Mouse (Mus musculus): ENCODE measurements around the gene Hus1b. TPM values are rescaled to one million over a fixed set of nuclear protein-coding genes. Genes with fewer than 3 reads are reported as not detected.
A peak's percentile ranks its signal among the peaks of the same experiment; 100 is the strongest.

The Hus1b gene
- polyA plus RNA-seq, 1 experiment from 2014 or later = not detected

GRCm38 (mm10) chr13:30924269-30924668, 23.3 kb downstream of the Hus1b start:
- ATAC-seq (ENCODE audit: low FRiP score, low TSS enrichment) = no peak
- Histone ChIP-seq H3K4me1 (ENCODE audit: insufficient read depth, low read length) (0 out of 2 replicates have a peak, but pooled peaks cover 4% of the 10 kb centered on the region), H3K4me3 (ENCODE audit: low read length) (no peak overlapping the region), H3K27me3 (ENCODE audit: insufficient read depth, low read length) (no peaks in the 10 kb centered on the region), H3K27ac (ENCODE audit: low read length) (no peak overlapping the region), H3K4me2 (replicated peaks; ENCODE audit: low read depth, low read length) (no peak overlapping the region), H3K9ac (replicated peaks; ENCODE audit: low read length) (no peak overlapping the region), H3K36me3 (ENCODE audit: insufficient read depth, low read length) (peaks cover 11% of the 10 kb centered on the region; the same call in 1 of the 2 replicates), H3K9me3 (ENCODE audit: low read length) (no peaks in the 10 kb centered on the region)
- 84% methylated on average over 6 of the region's 6 CpGs for WGBS

GRCm38 (mm10) chr13:30921914-30922313, 25.6 kb downstream of the Hus1b start:
- Histone ChIP-seq H3K9ac (replicated peaks; ENCODE audit: low read length) (no peak overlapping the region), H3K27ac (ENCODE audit: low read length) (no peak overlapping the region), H3K4me3 (ENCODE audit: low read length) (no peak overlapping the region), H3K36me3 (ENCODE audit: insufficient read depth, low read length) (peaks cover 11% of the 10 kb centered on the region; the same call in 1 of the 2 replicates), H3K4me1 (ENCODE audit: insufficient read depth, low read length) (no peaks in the 10 kb centered on the region), H3K9me3 (ENCODE audit: low read length) (no peaks in the 10 kb centered on the region), H3K27me3 (ENCODE audit: insufficient read depth, low read length) (no peaks in the 10 kb centered on the region), H3K4me2 (replicated peaks; ENCODE audit: low read depth, low read length) (no peak overlapping the region)
- WGBS = 91% methylated on average over 4 of the region's 4 CpGs
- no peak for ATAC-seq (ENCODE audit: low FRiP score, low TSS enrichment)

- Histone ChIP-seq H3K27ac (ENCODE audit: low read length) (no peak overlapping the region), H3K9ac (replicated peaks; ENCODE audit: low read length) (no peak overlapping the region), H3K4me2 (replicated peaks; ENCODE audit: low read depth, low read length) (no peak overlapping the region), H3K36me3 (ENCODE audit: insufficient read depth, low read length) (no peaks in the 10 kb centered on the region), H3K4me3 (ENCODE audit: low read length) (no peak overlapping the region), H3K27me3 (ENCODE audit: insufficient read depth, low read length) (no peaks in the 10 kb centered on the region), H3K9me3 (ENCODE audit: low read length) (no peaks in the 10 kb centered on the region), H3K4me1 (ENCODE audit: insufficient read depth, low read length) (0 out of 2 replicates have a peak, but pooled peaks cover 6% of the 10 kb centered on the region)
- no peak for ATAC-seq (ENCODE audit: low FRiP score, low TSS enrichment)
Measured at GRCm38 (mm10) chr13:30913757-30914156, 33.8 kb downstream of the Hus1b start.

GRCm38 (mm10) chr13:30913028-30913427, 34.5 kb downstream of the Hus1b start:
- no peak overlapping the region for H3K9ac ChIP-seq (replicated peaks; ENCODE audit: low read length)
- no peaks in the 10 kb centered on the region for H3K27me3 ChIP-seq (ENCODE audit: insufficient read depth, low read length)
- no peaks in the 10 kb centered on the region for H3K36me3 ChIP-seq (ENCODE audit: insufficient read depth, low read length)
- no peaks in the 10 kb centered on the region for H3K9me3 ChIP-seq (ENCODE audit: low read length)
- WGBS = 7% methylated on average over 4 of the region's 4 CpGs
- H3K4me3 ChIP-seq (ENCODE audit: low read length) = no peak overlapping the region
- no peak overlapping the region for H3K4me2 ChIP-seq (replicated peaks; ENCODE audit: low read depth, low read length)
- H3K4me1 ChIP-seq (ENCODE audit: insufficient read depth, low read length) = 0 out of 2 replicates have a peak, but pooled peaks cover 6% of the 10 kb centered on the region
- no peak overlapping the region for H3K27ac ChIP-seq (ENCODE audit: low read length)
- ATAC-seq (ENCODE audit: low FRiP score, low TSS enrichment) = peak; percentile 57

GRCm38 (mm10) chr13:30911931-30912625, 35.5 kb downstream of the Hus1b start:
- no peak overlapping the region for H3K4me2 ChIP-seq (replicated peaks; ENCODE audit: low read depth, low read length)
- H3K27ac ChIP-seq (ENCODE audit: low read length) = no peak overlapping the region
- WGBS = 52% methylated on average over 5 of the region's 5 CpGs
- 0 out of 2 replicates have a peak, but pooled peaks cover 6% of the 10 kb centered on the region for H3K4me1 ChIP-seq (ENCODE audit: insufficient read depth, low read length)
- H3K4me3 ChIP-seq (ENCODE audit: low read length) = no peak overlapping the region
- no peak overlapping the region for H3K9ac ChIP-seq (replicated peaks; ENCODE audit: low read length)
- no peaks in the 10 kb centered on the region for H3K27me3 ChIP-seq (ENCODE audit: insufficient read depth, low read length)
- ATAC-seq (ENCODE audit: low FRiP score, low TSS enrichment) = no peak
- H3K9me3 ChIP-seq (ENCODE audit: low read length) = no peaks in the 10 kb centered on the region
- no peaks in the 10 kb centered on the region for H3K36me3 ChIP-seq (ENCODE audit: insufficient read depth, low read length)

- WGBS = 82% methylated on average over 5 of the region's 5 CpGs
- H3K36me3 ChIP-seq (ENCODE audit: insufficient read depth, low read length) = no peaks in the 10 kb centered on the region
- H3K27ac ChIP-seq (ENCODE audit: low read length) = no peak overlapping the region
- no peak overlapping the region for H3K4me2 ChIP-seq (replicated peaks; ENCODE audit: low read depth, low read length)
- H3K4me3 ChIP-seq (ENCODE audit: low read length) = no peak overlapping the region
- no peak for ATAC-seq (ENCODE audit: low FRiP score, low TSS enrichment)
- no peak overlapping the region for H3K9ac ChIP-seq (replicated peaks; ENCODE audit: low read length)
- H3K27me3 ChIP-seq (ENCODE audit: insufficient read depth, low read length) = no peaks in the 10 kb centered on the region
- H3K4me1 ChIP-seq (ENCODE audit: insufficient read depth, low read length) = 0 out of 2 replicates have a peak, but pooled peaks cover 6% of the 10 kb centered on the region
- no peaks in the 10 kb centered on the region for H3K9me3 ChIP-seq (ENCODE audit: low read length)
Measured at GRCm38 (mm10) chr13:30910889-30911288, 36.7 kb downstream of the Hus1b start.

GRCm38 (mm10) chr13:30902286-30902685, 45.3 kb downstream of the Hus1b start:
- Histone ChIP-seq H3K9me3 (ENCODE audit: low read length) (no peaks in the 10 kb centered on the region), H3K4me3 (ENCODE audit: low read length) (no peak overlapping the region), H3K9ac (replicated peaks; ENCODE audit: low read length) (no peak overlapping the region), H3K4me1 (ENCODE audit: insufficient read depth, low read length) (no peaks in the 10 kb centered on the region), H3K27me3 (ENCODE audit: insufficient read depth, low read length) (no peaks in the 10 kb centered on the region), H3K4me2 (replicated peaks; ENCODE audit: low read depth, low read length) (no peak overlapping the region), H3K36me3 (ENCODE audit: insufficient read depth, low read length) (peaks cover 4% of the 10 kb centered on the region; the same call in 1 of the 2 replicates), H3K27ac (ENCODE audit: low read length) (no peak overlapping the region)
- WGBS = 71% methylated on average over 2 of the region's 2 CpGs
- ATAC-seq (ENCODE audit: low FRiP score, low TSS enrichment) = no peak

GRCm38 (mm10) chr13:30901387-30902041, 46.0 kb downstream of the Hus1b start:
- Histone ChIP-seq H3K4me3 (ENCODE audit: low read length) (no peak overlapping the region), H3K9ac (replicated peaks; ENCODE audit: low read length) (no peak overlapping the region), H3K27me3 (ENCODE audit: insufficient read depth, low read length) (no peaks in the 10 kb centered on the region), H3K9me3 (ENCODE audit: low read length) (no peaks in the 10 kb centered on the region), H3K36me3 (ENCODE audit: insufficient read depth, low read length) (peaks cover 4% of the 10 kb centered on the region; the same call in 1 of the 2 replicates), H3K27ac (ENCODE audit: low read length) (no peak overlapping the region), H3K4me2 (replicated peaks; ENCODE audit: low read depth, low read length) (no peak overlapping the region), H3K4me1 (ENCODE audit: insufficient read depth, low read length) (no peaks in the 10 kb centered on the region)
- WGBS = 93% methylated on average over 7 of the region's 7 CpGs
- no peak for ATAC-seq (ENCODE audit: low FRiP score, low TSS enrichment)
